9 mouse cellular contexts compared by ENCODE assay signal in genomic region chr13:48159020-48159910, GRCm38 (mm10).
DNase-seq lines count a peak whose midpoint lies in the region; TF ChIP-seq lines count a peak whose summit lies in the region.
"Had no signal": no experiment of that assay in that cellular context is flagged by ENCODE, and none has a peak within 500 bp of the region (broad histone marks: within the 10 kb centered on the region; RNA-seq: fewer than 3 reads in every experiment).

No protein-coding gene starts in this region.

- TF ChIP-seq CTCF in left cerebral cortex, adult 2 months (IDR thresholded peaks at IDR 0.05): no peak

- H3K4me3 ChIP-seq in forebrain, embryonic 10.5 days: peak overlapping the region; percentile 34
- no peak overlapping the region for H3K4me3 ChIP-seq in limb, embryonic 10.5 days
- no peak overlapping the region for H3K4me3 ChIP-seq in left cerebral cortex, adult 2 months
- H3K4me3 ChIP-seq: gastrocnemius, adult 2 months had no signal

- peak; percentile 11 for DNase-seq in lung, postnatal 10 days
- DNase-seq in lung, postnatal 36 days: no peak
- peak; percentile 72 for DNase-seq in forebrain, embryonic 10.5 days (ENCODE audit: extremely low spot score, low spot score)
- DNase-seq in limb, embryonic 10.5 days (ENCODE audit: low spot score): peak; percentile 36
- DNase-seq in frontal cortex, postnatal 10 days (ENCODE audit: low spot score in 2 of 2): no peak
- no peak for DNase-seq in gastrocnemius, postnatal 25 days
- DNase-seq in left cerebral cortex, adult 2 months (ENCODE audit: extremely low spot score in 1 of 2, low spot score in 2 of 2): no peak
- DNase-seq: gastrocnemius, adult 2 months; left cerebral cortex, postnatal 4 days had no signal

- peaks cover 81% of the 10 kb centered on the region for H3K4me1 ChIP-seq in forebrain, embryonic 10.5 days
- H3K4me1 ChIP-seq in limb, embryonic 10.5 days: peaks cover 25% of the 10 kb centered on the region

- peak overlapping the region; percentile 88 for H3K27ac ChIP-seq in forebrain, embryonic 10.5 days
- no peak overlapping the region for H3K27ac ChIP-seq in limb, embryonic 10.5 days
- H3K27ac ChIP-seq in left cerebral cortex, adult 2 months: no peak overlapping the region
- H3K27ac ChIP-seq: gastrocnemius, adult 2 months had no signal

- H3K27me3 ChIP-seq in forebrain, embryonic 10.5 days (ENCODE audit: poor library complexity, severe bottlenecking): no peaks in the 10 kb centered on the region
- no peaks in the 10 kb centered on the region for H3K27me3 ChIP-seq in limb, embryonic 10.5 days (ENCODE audit: low read depth, poor library complexity, severe bottlenecking)

- intact Hi-C loops in left cerebral cortex, adult 2 months (cut with DNase I): no loop called here

- H3K36me3 ChIP-seq in forebrain, embryonic 10.5 days (replicated peaks): no peaks in the 10 kb centered on the region
- H3K36me3 ChIP-seq in limb, embryonic 10.5 days: no peaks in the 10 kb centered on the region

- no peaks in the 10 kb centered on the region for H3K9me3 ChIP-seq in forebrain, embryonic 10.5 days
- H3K9me3 ChIP-seq in limb, embryonic 10.5 days (replicated peaks): no peaks in the 10 kb centered on the region

- 18% methylated on average over 15 of the region's 15 CpGs for WGBS in forebrain, embryonic 10.5 days
- WGBS in limb, embryonic 10.5 days: 29% methylated on average over 15 of the region's 15 CpGs

Comparison
In these comparisons a context has a peak if more than half of its experiments do, and no peak if none do; other contexts are left out.
1. DNase-seq: peak in lung, postnatal 10 days (single experiment), forebrain, embryonic 10.5 days (single experiment) and limb, embryonic 10.5 days (single experiment); none in lung, postnatal 36 days (single experiment), frontal cortex, postnatal 10 days (0 of 2), gastrocnemius, postnatal 25 days (single experiment) and left cerebral cortex, adult 2 months (0 of 2).